Mouse (Mus musculus) cerebral cortex, adult 2 months (tissue): Measurements from ENCODE around the gene Cyp46a1.

ENCODE experiments used
- WGBS: fragments of 180-500 bp; shearing (Covaris S2); methylation state at CpG from one replicate; pipeline ENCODE4 v1.1.7; 2018; 5-methylcytosine and 5-hydroxymethylcytosine counted together

Gene Cyp46a1

DNA sequence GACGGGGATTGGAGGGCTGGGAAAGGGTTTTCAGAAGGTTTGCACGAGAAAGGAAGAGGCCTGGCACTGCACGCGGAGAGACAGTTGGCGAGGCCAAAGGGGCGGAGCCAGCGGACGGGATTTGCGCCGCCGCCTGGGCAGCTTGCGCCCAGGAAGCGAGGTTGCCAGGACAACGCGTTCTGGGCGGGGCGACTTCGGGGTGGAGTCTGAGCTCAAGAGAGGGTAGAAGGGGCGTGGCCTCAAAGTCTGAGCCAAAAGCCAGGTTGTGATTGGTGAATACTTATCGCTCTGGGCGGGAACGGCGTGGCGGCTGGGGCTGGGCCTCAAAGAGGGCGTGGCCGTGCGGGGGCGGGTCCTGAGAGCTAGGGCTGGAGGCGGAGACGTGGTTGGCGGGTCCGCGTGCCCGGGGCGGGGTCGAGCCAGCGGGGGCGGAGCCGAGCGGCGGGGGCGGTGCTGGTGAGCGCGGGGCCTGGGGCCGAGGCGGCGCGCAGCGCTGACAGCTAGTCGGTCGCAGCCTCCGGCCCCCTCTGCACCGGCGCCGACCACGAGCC lies at the start of gene Cyp46a1:
Gene Cyp46a1, plus strand, starts transcription at position 487 of the 551 bp plus-strand sequence.
- WGBS: under 1% methylated on average over 43 of the region's 56 CpGs

DNA sequence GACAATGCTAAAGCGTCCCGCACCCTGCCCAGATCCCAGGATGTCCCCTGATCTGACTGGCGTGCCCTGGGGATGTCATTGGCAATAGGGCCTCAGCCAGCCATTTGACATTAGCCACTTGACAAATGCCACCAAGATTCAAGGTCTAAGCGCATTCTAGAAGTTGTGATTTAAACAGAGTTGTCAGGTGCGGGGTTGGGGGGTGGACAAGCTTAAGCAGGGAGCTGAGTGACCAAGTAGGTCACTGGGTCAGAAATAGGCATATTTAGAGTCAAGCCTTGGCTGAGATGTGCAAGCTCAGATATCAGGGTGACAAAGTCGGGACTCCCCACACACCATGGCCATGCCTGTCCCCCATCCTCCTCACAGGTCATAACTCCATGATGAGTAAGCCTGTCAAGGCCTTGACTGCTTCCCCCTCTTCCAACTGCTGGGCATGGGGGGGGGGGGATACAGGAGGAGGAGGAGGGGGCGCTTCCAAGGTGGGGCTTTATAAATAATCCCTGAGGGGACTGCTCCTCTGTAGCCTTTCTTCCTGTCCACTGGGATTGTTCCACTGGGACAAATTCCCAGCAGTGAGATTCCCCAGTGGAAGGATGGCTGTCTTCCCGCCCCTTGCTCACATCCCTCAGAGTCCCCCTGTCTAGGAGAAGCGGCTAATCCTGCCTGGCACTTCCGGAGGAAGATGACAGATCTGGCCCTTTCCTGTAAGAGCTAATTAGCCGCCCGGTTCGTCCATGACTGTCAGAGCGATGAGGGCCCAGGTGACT lies 49.5 kb upstream of the Cyp46a1 start:
- WGBS: 70% methylated on average over 14 of the region's 14 CpGs

DNA sequence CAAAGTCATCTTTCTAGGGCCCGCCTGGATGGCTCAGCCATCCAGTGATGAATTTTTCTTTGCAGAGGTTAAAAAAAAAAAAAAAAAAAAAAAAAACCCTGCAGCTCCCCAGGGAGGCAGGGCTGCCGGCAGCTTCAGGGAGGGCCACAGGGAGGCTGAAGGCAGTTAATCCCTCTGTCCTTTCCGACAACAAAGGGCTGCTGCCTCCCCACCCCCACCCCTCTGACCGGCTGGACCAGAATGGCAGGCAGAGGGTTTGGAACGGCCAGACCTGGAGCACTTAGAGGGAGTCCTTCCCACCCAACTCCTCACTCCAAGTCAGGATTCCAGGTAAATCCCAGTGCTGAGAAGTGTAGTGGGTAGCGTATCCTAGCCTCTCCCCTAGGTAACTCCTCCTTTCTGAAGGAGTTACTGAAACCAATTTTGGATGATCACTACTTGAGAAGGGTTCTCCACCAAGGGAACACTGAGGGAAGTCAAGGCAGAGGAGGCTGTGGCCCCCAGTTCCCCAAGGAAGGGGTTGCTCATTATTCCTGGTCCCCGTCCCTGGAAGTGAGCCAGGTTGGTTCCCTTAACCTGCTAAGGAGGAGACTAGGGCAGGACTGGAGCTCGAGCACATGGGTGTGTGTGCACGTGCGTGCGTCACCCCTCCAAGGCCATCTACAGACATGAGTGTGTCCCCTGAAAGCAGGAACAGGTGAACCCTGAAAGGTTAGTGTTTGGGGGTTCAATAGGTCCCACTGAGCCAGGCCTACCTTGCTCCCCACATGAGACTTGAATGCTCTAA lies 48.8 kb upstream of the Cyp46a1 start:
- WGBS: 62% methylated on average over 11 of the region's 11 CpGs

DNA sequence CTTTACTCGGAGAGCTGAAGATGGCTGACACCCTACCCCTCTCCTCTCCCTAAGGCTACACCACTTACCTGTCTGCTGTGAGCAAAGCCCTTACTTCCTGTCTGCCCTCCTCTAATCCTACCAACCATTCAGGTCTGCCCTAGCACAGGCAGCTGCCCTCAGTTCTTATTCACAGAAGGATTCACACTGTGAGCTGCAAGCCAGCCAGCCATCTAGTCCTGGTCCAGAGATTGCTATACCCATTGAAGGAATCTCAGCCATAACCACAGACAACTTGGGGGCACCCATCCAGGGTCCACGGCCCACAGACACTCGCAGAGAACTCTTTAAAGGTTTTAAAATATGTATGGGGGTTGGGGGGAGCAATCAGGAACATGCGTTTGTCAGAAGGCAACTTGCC lies 47.8 kb upstream of the Cyp46a1 start:
- WGBS: 94% methylated on average over 4 of the region's 4 CpGs

DNA sequence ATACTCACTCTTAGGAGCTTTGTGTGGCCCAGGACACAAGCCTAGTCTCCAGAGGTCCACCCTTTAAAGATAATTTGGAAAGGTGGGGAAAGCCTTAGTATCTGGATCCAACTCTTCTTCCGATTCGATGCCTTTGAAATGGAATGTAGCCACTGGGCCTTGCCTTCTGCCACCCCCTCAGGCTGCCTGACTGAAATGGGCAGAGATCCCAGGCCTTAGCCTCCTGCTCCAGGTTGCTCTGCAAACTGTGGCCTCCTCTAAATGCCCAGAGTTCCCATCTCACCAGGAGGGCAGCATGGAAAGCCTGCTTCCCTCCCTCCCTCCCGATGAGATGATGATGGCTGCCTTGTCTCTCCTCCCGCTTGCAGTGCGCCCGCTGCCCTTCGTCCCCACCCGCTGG lies 47.2 kb upstream of the Cyp46a1 start:
- WGBS: 96% methylated on average over 8 of the region's 8 CpGs

DNA sequence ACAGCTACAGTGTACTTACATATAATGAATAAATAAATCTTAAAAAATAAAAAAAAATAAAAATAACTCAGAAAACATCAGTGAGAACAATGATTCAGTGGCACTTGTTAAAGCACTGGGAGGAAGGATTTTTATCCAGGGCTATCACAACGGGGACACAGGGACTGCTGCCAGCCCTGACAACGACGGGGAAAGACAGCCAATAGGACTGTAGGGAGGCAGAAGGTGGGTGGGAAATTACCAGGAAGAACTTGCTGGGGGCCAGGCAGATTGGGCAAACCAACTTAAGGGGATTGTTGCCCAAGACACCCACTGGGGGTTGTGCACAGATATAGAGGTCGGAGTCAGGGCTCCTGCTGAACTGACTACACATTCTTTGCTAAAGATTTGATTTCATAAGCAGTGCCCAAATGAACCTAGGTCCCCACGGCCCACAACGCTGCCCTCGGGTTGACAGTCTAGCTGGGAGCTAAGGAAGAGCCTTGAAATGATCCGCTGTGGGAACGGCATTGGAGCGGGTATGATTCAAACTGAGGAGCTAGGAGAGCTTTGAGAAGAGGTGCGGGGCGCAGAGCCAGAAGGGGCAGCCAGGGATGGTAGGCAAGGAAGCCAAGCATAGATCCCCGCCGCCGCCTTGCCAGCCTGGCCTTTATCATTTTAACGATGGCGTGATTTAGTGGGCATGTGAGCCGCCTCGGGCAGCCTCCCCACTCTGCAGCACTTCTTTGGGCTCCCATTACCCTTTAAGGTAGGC lies 45.9 kb upstream of the Cyp46a1 start:
- 51% methylated on average over 19 of the region's 19 CpGs for WGBS

DNA sequence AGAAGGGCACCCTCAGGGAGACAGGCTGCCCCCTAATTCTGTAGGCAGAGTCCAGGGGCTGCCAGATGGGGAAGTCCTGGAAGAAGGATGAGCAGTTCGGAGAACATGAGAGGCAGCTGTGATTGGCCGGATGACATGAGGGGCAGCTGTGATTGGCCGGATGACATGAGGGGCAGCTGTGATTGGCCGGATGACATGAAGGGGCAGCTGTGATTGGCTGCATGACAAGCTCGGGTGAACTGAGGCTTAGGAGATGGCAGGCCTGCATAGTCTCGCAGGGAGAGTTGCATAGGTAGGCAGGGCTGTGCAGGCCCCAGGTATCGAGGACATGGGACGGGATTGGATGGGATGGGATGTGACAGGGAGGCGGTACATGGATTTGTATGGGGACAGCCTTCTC lies 41.8 kb upstream of the Cyp46a1 start:
- WGBS: 56% methylated on average over 9 of the region's 9 CpGs

DNA sequence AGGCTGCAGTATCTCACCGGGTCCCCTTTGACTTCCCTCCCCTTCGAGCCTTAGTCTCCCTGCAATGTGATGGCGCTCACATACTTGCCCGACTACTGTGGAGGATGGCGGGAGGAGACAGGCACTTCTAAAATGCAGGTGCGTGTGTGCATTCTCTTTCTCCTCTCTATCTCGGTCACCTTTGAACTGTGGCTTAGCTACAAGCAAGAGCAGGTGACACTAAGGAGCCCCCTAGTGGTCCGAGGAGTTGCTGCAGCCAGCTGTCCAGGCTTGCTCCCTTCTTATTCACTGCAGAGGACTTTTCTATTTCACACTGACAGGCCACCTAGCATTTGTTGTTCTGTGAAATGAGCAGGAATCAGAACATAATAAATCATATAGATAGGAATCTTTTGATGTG lies 41.2 kb upstream of the Cyp46a1 start:
- WGBS: 25% methylated on average over 8 of the region's 8 CpGs

DNA sequence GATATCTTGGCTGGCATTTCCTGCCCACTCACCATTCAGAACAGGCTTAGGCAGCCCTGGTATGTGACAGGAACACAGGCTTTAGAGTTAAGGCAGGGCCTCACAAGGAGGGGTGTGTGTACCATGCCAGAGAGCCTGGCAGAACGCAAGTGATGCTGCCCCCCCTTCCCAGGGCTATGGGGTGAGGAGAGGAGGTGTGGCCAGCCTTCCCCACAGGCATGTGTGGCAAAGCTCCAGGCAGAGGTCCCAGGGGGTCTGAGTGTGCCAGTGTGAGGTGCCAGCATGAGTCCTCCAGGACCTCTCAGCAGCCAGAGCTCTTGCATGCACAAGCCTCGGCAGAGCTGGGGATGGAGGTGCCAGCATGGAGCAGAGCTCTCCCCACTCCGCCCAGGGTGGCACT lies 39.6 kb upstream of the Cyp46a1 start:
- 61% methylated on average over 3 of the region's 3 CpGs for WGBS

DNA sequence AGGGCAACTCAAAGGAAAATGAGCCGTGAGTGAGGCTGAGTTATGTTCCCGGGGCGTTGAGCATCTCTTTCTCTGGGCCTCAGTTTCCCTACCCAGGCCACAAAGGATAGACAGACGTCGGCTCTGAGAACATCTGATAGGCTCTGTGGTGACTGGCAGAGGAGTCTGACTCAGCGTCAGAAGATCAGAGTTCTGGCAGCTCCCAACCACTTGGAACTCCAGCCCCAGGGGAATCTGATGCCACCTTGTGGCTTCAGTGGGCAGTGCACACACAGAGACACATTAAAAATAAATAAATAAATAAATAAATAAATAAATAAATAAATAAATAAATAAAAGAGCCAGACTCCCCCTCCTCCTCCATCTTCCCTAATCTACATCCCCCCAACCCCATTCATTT lies 37.1 kb upstream of the Cyp46a1 start:
- WGBS: 77% methylated on average over 6 of the region's 6 CpGs

DNA sequence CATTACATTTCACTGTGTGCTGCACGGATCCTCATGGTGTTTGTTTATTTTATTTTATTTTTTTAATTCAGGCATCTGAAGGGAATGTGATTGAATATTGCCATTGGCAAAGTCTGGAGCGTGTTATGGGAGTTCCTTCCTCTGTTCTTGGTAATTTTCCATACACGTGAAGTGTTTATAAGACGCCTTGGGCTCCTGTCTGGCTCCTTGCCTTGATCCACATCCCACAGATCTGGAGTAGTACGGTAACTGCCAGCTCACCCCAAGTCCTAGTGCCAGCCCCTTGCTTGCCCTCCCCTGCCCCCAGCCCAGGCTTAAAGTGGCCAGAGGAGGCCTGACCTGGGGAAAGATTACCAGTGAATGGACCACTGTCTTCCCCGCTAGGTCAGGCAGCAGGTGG lies 33.2 kb upstream of the Cyp46a1 start:
- WGBS: 56% methylated on average over 6 of the region's 6 CpGs

DNA sequence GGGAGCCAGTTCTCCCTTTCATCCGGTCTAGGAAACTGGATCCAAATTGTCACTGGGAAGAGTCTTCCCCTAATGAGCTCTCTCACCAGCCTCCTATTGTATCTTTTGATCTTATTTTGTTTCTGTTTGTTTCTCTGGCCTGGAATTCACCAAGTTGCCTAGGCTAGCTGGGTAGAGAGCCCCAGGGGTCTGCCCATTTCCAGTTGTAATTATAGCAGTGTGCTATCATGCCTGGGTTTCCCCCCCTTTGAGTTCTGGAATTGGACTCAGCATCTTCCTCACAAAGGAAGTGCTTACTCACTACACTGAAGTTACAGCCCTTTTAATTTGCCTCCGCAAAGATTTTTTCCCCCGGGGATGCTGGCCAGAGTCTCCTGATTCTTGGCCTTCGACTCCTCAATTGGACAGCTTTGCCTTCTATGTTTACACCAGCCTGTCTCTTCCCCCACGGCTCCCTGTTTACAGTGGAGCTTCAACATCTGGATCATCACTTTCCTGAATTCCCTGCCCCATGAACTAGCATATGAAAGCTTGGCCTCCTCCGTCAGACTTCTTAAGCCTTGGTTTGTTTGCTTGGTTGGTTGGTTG lies 30.3 kb upstream of the Cyp46a1 start:
- 55% methylated on average over 6 of the region's 6 CpGs for WGBS

DNA sequence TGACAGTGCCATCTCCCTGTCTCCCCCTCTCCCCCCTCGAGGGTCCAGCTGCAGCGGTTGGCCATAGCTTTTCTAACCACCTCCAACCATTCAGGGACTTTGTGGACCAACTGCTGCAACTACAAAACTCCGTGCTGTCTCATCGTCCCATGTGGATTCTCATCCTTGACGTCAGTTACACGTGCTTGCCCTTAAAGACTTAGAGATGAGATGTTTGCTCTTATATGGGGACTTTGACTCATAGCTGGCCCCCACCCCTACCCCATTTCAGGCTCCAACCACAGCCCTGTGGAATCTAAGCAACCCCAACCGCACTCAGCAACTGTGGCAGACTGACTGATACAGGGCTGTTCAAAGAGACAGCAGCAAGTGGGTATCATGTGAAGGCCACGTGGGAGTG lies 29.0 kb upstream of the Cyp46a1 start:
- WGBS: 74% methylated on average over 8 of the region's 8 CpGs

DNA sequence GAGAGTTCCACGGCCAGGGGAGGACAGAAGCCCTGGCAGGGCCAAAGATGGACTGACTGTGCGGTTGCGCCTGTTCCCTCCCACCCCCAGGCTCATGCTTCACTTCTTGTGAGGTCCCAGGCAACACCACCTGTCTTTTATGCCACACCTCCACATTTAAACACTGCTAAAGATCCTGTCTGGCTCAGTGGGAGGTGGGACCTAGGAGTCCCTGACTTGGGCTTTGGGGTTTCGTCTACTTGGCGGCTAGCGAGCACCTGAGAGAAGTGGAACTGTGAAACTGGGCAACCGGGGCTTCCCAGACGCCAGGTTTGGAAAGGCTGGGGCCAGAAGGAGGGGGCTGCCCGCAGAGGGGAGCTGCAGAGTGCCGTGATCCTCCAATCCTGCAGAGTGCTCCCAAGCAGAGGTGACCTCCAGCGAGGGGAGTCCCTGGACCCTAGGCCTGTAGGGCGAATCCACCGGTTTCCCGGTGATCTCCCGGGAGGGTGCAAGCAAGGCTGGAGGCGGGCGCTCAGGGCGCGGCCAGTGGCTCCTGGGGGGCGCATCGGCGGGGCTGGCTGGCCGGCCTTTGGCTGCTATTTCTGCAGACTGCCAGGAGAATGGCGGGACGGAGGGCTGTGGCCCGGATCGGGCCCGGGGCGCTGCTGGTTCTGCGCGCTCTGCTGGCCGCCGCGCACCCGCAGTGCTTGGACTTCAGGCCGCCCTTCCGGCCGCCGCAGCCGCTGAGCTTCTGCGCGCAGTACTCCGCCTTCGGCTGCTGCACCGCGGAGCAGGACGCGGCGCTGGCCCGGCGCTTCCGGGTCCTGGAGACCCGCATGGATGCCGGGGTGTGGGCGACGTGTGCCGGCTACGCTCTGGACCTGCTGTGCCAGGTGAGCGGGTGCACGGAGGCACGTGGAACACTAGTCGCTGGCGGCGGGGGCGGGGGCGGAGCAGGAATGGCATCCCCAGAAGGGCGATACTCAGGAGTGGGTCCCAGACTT lies 28.1 kb upstream of the Cyp46a1 start, which contains the start of gene Hhipl1:
Gene Hhipl1, plus strand, starts transcription at position 459 of the 983 bp plus-strand sequence.
- 4% methylated on average over 65 of the region's 67 CpGs for WGBS

DNA sequence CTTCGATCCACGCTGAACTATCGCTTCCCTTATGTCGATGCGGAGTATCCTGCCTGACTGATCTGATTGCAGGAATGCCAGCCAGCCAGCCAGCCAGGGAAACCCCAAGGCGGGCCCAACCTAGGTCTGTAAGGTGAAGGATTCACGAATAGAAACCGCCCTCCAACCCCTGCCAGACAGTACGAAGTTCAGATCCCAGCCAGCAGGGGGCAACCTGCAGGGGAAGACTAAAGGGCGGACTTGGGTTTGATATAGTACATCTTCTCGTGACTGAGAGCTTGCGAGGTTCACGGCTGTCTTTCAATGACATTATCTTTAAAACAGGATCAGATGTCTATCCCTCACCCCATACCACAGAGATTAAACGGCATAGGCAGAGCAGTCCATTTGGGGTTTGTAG lies 26.6 kb upstream of the Cyp46a1 start:
- WGBS: 32% methylated on average over 14 of the region's 14 CpGs

DNA sequence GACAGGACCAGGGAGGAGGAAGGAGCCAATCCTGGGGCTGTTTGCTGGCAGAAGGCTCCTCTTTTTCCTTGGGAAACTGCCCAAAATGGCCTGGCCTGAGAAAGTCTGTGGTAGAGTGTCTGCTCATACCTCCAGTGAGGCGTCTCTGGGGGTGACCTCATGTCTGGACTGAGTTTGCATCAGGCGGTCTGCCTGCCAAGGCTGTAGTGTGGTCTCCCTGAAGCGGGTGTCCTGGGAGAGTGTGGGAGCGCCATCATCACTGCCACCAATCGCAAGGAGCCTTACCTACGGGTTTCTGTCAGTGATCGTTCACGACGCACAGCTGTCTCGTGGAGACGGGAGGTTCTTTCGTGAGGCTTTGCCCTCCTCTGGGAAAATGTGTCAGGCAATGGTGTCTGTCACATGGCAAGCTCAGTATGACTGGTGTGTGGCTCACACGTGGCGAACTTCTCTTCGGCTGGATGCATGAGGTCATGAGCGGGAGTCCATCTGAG lies 25.8 kb upstream of the Cyp46a1 start:
- WGBS: 84% methylated on average over 16 of the region's 16 CpGs

DNA sequence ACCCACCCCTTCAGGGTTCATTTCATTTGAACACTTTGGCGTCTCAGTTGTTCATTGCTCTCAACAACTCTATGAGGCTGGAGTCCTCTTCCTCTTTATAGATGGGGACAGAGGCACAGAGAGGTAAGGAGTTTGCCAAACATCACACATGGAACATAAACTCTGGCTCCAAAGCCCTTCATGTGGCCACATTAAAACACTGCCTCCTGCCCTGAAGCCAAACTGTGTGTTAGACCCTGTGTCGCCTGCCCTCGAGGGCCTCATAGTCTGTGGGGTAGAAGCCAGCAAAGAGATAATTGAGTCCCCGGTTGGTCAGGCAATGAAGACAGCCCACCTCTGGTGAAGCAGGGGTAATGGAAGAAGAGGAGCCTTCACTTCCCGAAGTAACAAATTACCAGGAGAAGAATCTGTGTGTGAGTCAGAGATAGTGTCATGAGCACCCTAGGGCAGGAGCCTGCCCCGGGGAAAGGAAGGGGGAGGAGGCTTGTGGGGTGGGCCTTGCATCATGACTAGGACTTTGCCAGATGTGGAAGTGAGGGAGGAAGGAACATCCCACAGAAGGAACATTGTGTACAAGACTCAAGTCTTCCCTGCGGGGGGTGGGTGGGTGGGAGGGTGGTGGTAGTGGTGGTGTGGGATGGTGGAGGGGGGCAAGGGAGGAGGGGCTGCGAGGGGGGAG lies 24.9 kb upstream of the Cyp46a1 start:
- 62% methylated on average over 8 of the region's 8 CpGs for WGBS

DNA sequence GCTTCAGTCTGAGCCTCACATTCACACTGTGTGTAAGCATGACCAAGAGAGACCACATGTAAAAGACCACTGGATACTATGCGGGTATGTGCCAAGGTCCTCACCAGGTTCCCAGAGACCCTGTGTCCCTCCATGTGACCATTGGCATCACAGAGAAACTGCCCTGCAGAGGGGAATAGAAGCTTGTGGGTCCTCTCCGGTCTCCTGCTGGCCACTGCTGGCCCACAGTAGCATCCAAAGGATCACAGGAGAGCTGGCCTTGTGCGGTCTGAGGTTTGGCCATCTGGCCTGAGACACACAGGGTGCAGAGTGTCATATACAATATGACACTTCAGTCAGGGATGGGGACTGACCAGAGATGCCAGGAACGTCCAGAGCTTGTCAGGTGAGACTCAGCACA lies 24.1 kb upstream of the Cyp46a1 start:
- 92% methylated on average over 4 of the region's 4 CpGs for WGBS

DNA sequence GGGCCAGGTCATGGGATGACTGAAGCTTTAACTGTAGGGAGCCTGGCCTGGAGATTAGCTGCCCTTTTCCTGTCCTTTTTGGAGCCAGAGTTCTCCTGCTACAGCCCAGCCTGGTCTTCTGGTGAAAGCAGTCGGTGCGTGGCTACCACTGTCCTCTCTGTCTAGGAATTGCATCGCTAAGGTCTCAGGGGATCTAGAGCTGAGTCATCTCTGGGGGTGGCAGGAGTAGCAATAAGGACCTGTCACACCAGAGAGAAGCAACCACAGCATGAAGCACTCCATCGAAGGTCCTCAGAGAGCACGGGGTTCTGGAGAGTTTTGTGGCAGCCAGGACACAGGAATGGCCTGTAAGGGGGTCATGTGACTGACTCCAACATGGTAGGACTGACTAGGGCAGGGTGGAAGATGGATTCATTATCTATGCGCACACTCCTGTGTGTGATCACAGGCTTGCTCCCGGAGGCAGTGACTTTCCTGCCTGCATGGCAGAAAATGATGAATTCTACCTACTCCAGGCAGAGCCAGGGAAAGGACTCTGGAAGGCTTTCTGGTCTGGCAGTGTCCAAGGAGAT lies 23.6 kb upstream of the Cyp46a1 start:
- WGBS: 62% methylated on average over 7 of the region's 7 CpGs
